Mouse (Mus musculus) retina, adult 2 months (tissue): ENCODE measurements at regions not wholly inside any gene's neighbourhood (a gene's known extent, or its start where the extent isn't known, plus 50 kb on each side); places are given as distances from the start of the nearest gene placed in this dataset.

Experiments
- DNase-seq: peaks from one replicate; pipeline ENCODE4 v3.0.0-alpha.2; 2012; ENCODE audit warnings: low read depth, low spot score

GRCm38 (mm10) chr13:35469361-35470198 is 190.1 kb upstream of the Cdyl start:
- no peak for DNase-seq

DNA sequence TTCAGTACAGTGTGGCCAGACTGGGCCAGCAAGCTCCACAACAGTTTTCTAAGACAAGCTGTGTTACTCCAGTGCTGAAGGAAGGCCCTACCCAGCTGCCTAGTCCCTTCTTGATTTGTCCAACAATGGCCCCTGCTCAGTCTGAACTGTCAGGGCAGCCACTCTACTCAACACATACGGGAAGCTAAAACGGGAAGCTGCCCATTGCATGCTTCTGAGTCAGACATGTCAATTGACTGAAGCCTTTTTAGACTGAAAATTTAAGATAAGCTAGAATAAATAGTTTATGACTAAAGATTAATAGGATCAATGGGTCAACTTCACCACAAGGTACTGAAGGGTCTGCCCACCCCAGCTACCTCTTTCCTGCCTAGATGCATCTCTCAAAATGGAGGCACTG is 181.4 kb upstream of the Cdyl start:
- DNase-seq, result no peak

DNA sequence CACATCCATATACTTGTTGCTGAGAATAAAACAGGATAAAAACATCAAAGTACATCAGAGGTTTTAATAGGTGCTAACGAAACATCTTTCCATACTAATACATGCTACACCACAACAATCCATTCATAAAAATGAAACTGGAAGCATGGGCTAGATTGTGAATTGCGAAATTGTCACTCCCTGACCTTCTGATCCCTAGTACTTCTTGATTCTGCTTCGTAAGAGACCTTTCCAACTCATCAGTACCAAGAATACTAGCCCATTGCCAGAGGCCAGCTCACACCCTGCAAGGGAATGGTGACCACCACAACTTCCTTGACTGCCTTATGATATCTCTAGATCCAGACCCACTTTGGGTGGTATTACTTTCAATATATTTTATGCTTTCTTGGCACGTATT is 177.3 kb upstream of the Cdyl start:
- DNase-seq, result no peak

DNA sequence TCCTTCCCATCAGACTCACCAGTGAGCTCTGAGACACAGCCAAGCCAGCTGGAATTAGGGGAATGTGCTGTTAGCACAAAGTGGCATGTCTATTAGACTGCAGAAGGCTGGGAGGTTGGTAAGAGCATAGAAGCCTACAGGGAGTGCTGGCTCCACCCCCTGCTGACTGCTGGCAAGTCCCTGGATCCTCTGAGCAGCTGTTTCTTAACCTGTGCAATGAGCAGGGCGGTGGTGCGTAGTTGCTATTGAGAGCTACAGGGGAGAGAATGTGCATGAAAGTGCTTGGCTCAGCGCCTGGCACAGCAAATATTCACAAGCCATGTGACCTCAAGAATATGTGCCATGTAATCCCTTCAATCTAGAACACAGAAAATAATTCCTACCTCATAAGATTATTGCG is 173.5 kb upstream of the Cdyl start:
- DNase-seq, result no peak

DNA sequence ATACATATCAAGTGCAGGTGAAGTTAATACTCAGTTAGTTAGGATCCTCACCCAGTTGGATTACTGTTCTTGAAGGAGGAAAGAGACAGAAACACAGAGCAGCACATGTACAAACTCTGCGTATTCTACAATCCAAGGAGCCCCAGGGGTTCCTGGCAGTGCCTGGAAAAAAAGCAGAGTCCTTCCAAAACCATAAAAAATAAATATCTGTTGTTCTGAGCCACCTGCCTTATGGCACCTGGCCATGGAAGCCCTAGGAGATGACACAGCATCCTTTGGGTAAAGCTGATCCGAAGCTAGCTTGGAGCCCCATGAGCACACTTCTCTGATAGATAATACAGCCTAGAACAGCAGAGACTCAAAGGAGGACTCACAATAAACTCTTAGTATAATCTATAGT is 159.9 kb upstream of the Cdyl start:
- no peak for DNase-seq

- no peak for DNase-seq
Observed at GRCm38 (mm10) chr13:35500891-35501290, 158.7 kb upstream of the Cdyl start.

GRCm38 (mm10) chr13:35501351-35502146 is 158.1 kb upstream of the Cdyl start:
- no peak for DNase-seq

DNA sequence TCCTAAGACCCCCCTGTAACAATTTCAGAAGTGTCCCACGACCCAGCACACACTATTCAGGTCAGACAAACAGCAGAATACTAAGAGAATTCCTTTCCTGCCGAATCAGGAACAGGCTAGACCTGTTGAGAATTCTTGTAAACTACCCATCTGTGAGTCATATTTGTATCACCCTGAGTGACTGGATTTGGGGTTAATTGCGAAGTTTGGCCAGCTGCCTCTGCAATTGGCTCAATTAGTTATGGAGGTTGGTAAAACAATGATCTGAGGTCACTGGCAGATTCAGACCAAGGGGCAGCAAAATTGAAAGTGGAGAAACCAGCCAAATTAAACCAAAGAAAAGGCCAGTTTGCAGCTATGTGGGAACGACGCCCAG is 157.5 kb upstream of the Cdyl start:
- peak; percentile 11 for DNase-seq

GRCm38 (mm10) chr13:35503362-35503821 is 156.2 kb upstream of the Cdyl start:
- no peak for DNase-seq

GRCm38 (mm10) chr13:35507195-35507594 is 152.4 kb upstream of the Cdyl start:
- DNase-seq, result no peak

DNA sequence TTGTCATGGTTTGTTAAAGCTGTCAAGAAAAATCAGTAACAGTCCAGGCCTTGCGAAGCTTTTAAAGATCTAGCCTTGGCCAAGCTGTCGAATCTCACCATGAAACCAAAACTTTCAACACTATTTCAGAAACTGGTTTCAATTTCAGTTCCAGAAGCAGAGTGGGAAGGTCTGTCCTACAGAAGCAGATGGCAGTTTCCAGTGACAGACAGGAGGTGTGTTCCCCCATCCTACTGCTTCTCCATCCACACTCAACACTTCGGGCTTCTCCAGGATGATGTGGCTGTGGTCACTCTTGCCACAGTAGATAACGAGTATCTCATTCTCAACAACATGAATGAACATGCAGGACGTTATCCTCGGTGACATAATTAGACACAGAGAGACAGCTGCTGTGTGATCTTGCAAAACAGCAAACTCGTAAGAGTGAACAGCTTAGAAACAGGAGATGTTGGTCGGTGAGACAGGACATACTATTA is 147.6 kb upstream of the Cdyl start:
- DNase-seq, result no peak

- DNase-seq, result no peak
Observed at GRCm38 (mm10) chr13:35513120-35513519, 146.5 kb upstream of the Cdyl start.

GRCm38 (mm10) chr13:35515291-35515690 is 144.3 kb upstream of the Cdyl start:
- DNase-seq, result no peak

- DNase-seq, result no peak
Observed at GRCm38 (mm10) chr13:35517692-35518091, 141.9 kb upstream of the Cdyl start.

GRCm38 (mm10) chr13:35522272-35522671 is 137.4 kb upstream of the Cdyl start:
- DNase-seq, result no peak

DNA sequence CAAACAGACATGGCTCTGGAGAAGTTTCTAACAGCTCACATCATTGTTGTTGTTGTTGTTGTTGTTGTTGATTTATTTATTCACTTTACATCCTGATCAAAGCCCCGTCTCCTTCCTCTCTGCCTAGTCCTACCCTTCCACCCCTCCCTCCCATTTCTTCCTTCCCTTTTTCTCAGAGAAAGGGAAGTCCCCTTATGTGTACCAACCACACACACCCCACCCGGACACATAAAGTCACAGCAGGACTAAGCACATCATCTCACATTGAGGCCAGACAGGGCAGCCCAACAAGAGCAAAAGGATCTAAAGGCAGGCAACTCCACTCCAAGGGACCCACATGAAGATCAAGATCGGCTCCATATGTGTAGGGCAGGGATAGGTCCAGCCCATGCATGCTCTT is 130.1 kb upstream of the Cdyl start:
- no peak for DNase-seq

- DNase-seq, result no peak
Observed at GRCm38 (mm10) chr13:35537106-35537505, 122.5 kb upstream of the Cdyl start.

GRCm38 (mm10) chr13:35537936-35538335 is 121.7 kb upstream of the Cdyl start:
- no peak for DNase-seq

- DNase-seq, result no peak
Observed at GRCm38 (mm10) chr13:35540433-35540832, 119.2 kb upstream of the Cdyl start.

DNA sequence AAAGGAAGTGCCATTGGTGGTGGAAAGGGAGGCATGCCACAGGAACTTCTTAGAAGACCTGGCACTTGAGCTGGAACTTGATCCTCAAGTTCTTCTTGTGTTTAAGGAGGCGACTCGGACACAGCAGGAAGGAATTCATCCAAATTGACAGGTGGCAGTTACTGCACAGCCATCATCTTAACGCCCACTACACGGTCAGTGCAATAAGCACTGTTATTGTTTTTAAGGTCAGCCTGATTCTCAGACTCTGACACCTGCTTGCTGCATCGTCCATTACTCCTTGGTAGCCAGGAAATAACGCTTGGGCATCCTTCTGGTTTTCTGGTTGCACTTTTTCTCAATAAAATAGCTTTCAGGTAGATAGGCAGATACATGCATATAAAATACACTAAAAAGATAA is 118.6 kb upstream of the Cdyl start:
- DNase-seq, result no peak

DNA sequence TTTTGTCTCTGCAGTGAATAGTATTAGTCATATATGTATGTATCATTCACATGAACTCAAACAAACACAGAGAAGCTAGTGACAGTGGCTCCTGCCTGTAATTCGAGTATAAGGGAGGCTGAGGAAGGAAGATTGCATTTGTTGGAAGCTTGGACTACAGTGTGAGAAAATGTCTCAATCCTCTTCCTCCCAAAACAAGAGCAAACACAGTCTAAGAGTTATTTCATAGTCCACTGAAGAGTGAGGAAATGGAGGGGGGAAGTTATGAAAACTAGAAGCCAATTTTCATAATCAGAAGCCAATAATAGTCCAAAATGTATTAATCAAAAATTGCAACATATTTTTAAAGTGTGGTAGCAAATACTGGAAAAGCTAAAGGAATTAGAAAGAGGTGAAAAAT is 95.6 kb upstream of the Cdyl start:
- DNase-seq, result no peak

- DNase-seq, result no peak
Observed at GRCm38 (mm10) chr13:35581616-35582015, 78.0 kb upstream of the Cdyl start.

GRCm38 (mm10) chr13:35598003-35598402 is 61.6 kb upstream of the Cdyl start:
- no peak for DNase-seq
